Mouse (Mus musculus): ENCODE data around the gene Elf2. TPM values are rescaled to one million over a fixed set of nuclear protein-coding genes. Genes with fewer than 3 reads are reported as not detected.
"Not testable (repeated sequence)": the region's sequence is repeated elsewhere in the genome, so short reads cannot be mapped to it uniquely, and the experiment has no call there.

Elf2 gene
- total RNA-seq, 4 experiments from 2014 or later, result 40.6 to 52.9 (median 50.9) TPM

DNA sequence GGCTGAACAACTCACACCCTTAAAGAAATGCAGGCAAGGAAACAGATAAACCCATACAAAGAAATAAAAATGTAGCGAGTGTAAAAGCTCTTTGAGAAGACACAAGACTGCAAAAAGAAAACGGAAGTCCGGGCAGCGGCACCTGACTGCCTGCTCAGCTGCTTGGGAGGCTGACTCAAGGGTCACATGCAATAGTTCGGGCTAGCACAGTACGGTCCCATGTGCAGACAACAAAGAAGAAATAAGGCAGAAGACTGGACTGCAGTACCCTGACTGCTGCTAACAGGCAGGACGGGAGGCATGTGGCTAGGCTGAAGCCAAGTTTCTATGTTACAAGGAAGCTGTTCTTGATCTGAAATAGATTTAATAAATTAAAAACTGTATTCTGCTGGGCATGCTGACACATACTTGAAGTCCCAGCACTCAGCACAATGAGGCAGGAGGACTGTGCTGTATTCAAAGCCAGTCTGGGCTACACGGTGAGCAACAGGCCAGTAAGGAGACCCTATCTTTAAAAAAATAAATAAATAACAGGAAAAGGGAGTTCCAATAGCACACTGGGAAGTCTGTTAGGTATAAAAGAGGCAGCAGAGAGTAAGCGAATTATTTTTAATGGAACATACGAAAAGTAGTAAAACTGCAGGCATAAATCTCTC, 7.1 kb downstream of the Elf2 start:
- peak; percentile 53 for DNase-seq (ENCODE audit: low spot score)

DNA sequence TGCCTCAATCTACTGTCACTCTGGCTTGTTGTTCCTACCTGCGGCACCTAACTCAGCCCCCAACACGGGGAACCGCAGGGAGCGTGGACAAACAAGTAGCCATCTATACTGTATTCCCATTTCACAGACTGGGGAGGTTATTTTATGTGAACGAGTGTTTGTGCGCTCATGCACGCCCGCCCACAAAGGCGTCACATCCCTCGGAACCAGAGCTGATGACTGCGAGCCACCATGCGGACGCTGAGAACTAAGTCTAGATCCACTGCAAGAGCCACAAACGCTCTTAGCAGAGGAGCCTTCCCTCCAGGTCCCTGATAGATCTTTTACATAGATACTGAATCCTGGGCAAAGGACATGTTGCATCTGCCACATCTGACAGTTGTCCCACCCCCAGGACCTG, 10.4 kb downstream of the Elf2 start:
- no peak for DNase-seq (ENCODE audit: low spot score)

DNA sequence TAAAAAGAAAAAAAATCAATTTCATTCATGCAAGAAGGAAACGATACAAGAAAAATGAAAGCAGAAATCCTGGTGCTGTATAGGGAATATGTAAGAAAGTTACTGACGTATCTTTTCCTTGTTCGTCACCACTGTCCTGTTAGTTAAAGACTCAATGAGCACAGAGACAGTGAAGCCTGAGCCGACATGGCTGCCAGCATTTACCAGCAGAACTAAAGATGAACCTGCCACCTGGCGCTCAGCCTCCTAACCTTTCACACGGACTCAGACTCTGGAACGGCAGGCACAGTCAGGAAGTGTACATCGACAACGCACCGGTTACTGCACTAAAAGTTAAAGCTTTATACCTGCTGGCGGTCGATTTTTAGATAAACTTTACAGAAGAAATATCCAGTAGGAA, 11.9 kb downstream of the Elf2 start:
- no peak for DNase-seq (ENCODE audit: low spot score)

DNA sequence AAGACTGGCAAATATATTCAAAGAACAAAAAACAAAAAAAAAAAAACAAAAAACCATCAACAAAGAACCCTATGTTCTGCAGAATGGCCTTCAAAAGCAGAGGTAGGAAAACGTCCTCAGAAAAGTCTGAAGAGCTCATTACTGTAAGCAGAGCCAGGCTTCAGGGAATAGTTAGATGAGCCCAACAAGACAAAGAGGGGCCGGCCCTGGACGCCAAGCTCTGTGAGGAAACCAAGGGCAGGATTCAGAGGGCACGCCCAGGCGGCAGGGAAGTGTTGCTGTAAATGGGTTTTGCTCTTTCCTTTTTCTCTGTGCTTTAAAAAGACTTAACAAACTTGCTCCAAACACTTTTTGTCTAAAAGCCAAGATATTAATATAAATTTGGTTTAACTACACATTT, 12.6 kb downstream of the Elf2 start:
- DNase-seq (ENCODE audit: low spot score), result no peak

DNA sequence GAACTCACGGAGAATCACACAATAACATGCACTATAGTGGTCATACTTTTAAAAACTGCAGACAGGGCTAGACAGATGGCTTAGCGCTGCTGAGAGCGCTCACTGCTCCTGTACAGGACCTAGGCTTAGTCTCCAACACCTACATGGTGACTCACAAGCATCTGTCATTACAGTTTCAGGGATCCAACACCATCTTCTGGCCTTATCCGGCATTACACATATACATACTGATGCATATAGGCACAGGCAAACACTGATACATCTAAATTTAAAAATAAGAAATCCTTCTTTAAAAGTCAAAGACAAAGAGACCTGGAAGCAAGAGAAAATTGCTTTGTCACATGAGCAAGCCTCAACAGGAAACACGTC, 13.1 kb downstream of the Elf2 start:
- no peak for DNase-seq (ENCODE audit: low spot score)

DNA sequence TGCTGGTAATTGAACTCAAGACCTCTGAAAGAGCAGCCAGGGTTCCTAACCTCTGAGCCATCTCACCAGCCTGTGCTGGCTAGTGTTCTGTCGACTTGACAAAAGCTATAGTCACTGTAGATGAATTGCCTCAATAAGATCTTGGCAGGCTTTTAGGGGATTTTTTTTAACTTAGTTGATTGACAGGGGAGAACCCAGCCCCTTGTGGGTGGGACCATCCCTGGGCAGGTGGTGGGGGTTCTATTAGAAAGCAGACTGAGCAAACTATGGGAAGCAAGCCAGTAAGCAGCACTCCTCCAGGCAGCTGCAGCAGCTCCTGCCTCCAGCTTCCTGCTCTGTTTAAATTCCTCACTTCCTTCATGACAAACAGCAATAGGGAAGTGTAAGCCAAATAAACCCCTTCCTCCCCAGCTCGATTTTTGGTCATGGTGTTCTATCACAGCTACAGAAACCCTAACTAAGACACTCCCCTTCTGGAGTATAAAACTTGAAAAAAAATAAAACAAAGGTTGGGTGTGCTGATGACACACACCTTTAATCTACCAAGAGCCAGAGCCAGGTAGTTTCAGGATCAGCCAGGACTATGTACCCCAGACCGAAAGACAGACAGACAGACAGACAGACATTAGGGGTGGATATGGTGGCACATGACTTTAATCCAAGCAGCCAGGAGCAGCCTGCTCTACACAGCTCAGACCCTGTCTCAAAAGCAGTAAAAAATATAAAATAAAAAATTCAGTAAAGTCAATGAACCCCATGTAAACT, 13.6 kb downstream of the Elf2 start:
- DNase-seq (ENCODE audit: low spot score), result peak; percentile 70

DNA sequence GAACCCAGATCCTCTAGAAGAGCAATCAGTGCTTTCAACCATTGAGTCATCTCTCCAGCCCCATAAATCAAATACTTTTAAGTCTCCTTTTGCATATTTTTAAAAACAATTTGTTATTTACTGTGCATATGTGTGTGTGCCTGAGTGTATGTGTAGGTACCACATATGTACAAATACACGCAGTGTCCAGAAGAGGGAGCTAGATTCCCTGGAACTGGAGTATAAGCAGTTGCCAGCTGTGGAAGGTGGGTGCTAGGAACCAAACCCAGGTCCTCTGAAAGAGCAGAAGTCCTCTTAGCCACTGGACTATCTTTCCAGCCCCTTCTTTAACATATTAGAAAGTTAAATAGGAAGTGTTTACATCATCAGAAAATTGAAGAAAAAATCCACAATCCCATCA, 15.0 kb downstream of the Elf2 start:
- no peak for DNase-seq (ENCODE audit: low spot score)

DNA sequence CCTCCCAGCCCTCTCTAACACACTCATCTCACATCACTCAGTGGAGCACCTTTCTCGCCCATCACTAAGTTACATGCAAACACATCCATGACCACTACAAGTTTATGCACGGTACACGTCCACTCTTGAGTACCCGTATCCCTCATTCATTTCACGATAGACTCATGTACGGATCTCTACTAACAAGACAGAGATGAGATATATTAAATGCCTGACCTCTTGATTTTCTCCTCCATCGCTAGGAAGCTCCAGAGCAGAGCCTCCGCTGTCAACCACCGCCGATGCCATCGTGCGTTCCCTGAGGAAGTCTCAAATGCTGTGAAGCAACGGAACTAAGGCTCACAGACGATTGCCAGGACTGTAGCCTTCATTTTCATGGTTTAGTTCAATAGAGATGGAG, 17.5 kb downstream of the Elf2 start:
- no peak for DNase-seq (ENCODE audit: low spot score)

DNA sequence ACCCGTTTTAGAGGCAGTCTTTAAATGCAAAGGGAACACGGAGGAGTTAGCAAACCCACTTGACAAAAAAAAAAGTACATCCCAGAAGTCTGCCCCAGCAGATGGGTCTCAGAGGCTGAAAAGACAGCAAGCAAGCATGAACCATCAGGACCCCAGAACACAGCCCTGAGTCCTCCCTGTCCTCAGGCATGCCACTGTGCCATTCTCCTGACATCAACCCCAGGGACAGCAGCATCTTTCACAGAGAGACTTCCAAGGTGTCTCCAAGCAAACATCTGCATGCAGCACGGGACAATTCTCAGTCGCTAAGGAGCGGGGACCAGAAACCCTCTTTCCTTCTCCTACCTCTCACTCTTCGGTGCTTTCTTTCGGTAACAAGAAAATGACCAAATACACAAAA, 18.1 kb downstream of the Elf2 start:
- DNase-seq (ENCODE audit: low spot score), result no peak

DNA sequence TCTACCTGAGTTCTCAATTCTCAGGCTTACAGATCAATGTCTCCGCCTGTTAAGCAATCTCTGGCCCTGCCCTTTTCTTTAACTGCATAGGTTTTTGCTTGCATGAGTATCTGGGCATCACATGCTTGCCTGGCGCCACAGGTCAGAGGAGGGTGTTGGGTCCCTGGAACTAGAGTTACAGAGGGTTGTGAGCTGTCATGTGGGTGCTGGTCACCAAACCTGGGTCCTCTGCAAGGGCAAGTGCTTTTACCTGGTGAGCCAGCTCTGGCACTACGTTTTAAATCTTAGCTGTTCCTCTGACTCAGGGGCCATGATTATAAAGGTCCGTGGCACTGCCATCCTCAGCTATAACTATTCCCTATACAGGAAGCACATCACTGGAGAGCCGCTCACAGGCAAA, 19.3 kb downstream of the Elf2 start:
- DNase-seq (ENCODE audit: low spot score), result no peak

DNA sequence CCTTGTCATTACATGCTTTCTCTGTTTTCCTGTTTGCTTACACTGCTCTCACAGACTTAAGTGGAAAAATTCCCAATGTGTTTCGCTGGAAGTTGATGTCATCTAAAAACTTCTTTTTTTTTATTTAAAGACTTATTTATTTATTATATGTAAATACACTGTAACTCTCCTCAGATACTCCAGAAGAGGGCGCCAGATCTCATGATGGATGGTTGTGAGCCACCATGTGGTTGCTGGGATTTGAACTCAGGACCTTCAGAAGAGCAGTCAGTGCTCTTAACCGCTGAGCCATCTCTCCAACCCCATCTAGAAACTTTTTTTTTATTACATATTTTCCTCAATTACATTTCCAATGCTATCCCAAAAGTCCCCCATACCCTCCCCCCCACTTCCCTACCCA, 22.4 kb downstream of the Elf2 start:
- not testable (repeated sequence) for DNase-seq (ENCODE audit: low spot score)

DNA sequence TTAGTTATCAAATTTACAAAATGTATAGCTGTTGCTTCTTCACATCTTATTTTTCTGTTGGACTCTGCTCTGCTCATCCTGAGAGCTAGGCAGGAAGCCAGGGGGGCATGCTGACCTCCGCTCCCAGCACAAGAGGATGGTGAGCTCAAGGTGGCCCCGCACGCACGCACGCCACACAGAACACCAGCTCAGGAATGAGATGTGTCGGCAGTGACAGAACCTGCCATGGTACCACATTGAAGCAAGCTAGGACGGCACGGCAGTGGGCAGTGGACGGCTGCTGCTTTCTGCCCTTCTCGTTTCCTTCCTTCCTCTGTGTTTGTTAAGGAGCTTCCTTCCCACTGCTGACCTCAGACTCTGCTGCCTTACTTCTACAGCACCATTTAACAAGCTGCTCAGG, 23.6 kb downstream of the Elf2 start:
- DNase-seq (ENCODE audit: low spot score), result no peak

DNA sequence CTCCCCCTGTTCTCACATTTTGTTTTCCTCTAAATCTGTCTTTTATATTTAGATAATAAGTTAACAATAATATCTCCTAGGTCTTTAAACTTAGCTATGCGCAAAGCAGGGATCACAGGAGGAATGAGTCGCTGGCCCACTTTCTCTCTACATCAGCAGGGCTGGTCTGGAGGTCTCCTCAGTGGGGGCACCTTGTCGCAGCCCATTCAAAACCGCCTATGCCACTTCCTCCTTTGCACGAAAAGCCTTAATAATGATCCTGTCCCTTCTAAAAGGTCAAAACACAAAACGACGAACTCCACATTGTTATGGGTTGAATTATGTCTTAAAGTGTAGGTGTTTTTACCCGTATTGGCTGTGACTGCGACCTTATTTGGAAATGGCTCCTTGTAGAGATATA, 28.8 kb downstream of the Elf2 start:
- DNase-seq (ENCODE audit: low spot score), result no peak

DNA sequence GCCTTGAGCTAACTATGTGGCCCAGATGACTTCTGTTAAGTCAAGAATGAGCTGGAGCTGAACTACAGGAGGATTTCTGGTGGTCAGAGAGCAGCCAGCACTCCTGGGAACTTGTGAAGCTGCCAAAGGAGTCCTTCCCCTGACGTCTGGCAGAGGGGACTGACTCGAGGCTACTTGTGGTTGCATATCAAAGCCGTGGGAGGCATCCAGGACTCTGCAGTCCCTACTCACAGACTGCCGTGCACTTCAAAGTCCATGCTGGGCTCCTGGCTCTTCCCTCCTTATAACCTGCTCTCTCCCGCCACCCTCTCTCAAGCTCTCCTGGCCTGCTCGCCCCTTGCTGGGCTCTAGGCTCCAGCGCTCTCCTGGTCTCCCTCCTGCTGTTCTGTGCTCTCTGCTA, 30.4 kb downstream of the Elf2 start:
- DNase-seq (ENCODE audit: low spot score), result no peak

DNA sequence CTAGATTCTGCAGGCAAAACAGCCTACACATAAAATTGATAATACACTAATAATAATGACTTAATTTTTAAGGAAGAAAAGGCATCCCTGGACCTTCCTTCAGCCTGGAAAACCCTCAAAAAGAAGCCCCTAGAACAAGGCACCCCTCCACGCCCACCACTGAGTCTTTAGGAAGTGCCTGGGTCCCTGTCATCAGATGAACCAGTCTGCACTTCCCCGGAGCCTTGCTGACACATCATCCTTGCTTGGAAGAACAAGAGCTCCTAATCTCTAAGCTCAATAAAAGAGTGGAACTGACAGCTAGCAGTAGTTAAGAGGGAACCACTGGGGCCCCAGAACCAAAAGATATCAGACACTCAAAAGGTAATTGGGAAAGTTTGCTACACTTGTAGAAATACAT, 33.8 kb downstream of the Elf2 start:
- no peak for DNase-seq (ENCODE audit: low spot score)

DNA sequence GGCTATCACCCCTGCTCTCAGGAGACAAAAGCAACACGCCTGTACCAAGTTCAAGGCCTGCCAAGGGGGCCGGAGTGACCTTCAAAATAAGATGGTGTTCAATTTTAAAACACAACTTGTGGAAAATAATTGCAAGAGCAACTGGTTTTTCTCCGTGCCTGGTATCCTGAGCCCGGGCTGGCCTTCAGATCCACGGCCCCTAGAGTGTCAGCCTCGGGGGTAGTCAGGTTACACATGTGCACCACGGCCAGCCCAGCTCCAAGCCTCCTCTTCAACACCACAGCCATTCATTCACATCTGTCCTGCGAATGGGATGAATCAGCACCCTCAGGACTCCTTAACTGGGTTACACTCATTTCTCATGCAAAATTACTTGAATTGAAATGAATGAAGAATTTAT, 34.5 kb downstream of the Elf2 start:
- no peak for DNase-seq (ENCODE audit: low spot score)

DNA sequence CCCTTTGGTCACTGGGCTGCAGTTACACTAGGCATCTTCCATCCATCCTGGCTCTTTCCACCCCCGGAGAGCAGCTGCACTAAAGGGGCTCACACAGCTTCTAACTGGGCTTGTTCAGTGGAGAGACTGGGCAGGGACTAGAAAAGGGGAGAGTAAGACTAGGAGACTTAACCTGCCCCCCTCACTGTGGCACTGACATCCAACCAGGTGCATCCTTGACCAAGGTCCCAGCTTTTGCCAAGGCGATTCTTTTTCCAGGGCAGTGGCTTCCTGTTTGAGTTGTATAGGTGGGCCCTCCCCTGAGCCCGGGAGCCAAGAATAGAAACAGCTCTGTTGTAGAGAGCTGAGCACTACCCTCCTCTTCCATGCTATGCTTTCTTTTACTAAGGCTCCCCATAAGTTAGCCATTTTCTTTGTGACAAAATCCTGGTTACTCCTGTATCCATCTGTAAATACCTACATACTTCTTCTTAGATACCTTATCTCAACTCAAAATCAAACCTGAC, 37.4 kb downstream of the Elf2 start:
- no peak for DNase-seq (ENCODE audit: low spot score)

DNA sequence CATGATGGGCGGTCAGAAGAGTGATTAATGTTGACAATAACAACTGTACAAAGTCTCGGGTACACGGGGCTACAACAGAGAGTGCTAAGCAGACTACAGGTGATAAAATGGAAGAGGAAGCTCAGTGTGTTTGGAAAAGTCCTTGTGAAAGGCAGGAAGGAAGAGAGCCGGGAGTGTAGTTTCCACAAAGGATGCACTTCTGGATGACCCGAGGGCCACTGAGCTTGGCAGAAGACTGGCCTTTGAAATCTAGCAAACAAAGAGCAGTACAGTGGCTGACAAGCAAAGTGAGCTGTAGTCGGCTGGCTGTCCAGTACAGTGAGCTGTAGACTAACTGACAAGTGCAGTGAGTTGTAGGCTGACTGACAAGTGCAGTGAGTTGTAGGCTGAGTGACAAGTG, 38.9 kb downstream of the Elf2 start:
- peak; percentile 54 for DNase-seq (ENCODE audit: low spot score)

DNA sequence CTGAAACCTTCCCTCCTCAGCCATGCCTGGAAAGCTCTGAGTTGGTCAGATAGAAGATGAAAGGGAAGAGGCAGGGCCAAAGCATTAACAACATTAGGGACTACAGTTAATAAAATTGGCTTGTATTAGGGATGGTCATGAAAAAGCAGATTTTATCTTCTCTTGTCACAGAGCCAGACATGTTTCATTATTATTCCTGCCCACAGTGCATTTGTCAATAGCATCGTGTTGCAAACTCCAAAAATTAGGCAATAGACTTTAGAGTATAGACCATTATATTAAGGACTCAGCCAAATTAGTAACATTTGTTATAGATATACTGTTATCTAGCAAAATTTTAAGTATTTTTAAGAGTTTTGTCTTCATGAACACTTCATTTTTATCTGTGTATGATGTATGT, 43.7 kb downstream of the Elf2 start:
- DNase-seq (ENCODE audit: low spot score), result no peak

DNA sequence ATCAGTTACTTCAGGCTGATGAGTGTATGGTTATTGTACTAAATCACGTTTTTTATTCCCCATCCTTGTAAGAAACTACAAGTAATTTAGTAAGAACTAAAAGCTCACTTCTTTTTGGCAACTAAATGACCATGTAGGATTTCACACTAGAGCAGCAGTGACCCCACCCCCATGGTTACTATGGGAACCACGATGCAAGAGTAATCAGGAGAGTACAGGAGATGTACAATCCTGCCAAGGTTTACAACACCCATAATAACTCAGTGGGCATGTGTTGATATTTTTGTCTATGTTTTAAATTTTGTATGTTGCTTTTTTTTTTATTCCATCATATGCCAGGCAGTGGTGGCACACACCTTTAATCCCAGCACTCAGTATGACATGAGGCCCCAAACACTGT, 45.2 kb downstream of the Elf2 start:
- DNase-seq (ENCODE audit: low spot score), result no peak

DNA sequence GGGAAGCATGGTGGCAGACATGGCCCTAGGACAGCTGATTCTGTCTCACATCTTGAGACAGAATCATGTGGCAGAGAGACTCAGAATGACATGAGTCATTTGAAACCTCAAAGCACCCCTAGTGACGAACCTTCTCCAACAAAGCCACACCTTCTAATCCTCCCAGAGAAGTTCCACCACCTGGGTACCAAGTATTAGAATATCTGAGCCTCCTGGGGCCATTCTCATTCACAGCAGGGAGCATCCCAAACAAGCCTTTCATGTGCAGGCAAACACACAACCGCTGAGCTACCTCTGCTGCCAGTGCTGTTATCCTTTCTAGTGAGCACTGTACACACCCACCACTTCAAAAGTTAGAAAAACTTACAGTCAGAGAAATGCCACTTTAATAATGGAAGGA, 46.2 kb downstream of the Elf2 start:
- no peak for DNase-seq (ENCODE audit: low spot score)

DNA sequence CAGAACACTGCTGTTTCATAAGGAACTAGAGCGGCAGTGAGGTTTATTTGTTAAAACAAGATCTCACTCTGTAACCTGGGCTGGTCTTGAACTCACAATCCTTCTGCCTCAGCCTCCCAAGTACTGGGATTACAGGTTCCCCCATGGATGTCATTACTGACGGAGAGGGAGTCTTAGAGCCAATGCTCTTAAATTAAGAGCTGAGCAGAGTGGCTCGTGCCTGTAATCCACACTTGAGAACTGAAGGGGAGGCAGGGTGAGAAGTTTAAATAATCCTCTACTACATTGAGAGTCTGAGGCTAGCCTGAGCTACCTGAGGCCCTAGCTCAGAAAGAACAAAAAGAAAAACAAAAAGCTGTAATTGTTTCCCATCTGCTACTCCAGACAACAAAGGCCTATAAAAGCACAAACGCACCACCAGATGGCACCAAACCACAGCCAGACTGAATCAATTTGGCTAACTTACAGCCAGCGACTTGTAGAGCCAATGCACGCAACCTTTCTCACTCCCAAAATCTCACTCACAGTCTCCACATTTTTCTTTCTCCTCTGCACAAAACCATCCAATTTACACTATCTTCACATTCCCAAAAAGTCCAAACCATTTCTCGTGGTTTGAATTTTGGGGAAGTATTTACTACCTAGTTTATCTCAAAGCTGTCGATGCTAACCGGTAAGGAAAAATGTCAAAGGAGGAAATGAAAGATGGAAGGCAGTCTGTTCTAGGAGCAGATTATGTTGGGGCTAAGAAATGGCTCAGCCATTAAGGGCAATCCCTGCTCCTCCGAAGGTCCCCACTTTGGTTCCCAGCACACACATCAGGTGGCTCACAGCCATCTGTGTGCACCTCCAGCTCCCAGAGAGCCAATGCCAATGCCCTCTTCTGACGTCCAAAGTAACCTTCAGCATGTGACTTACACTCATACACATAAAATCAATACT, 51.3 kb downstream of the Elf2 start:
- DNase-seq (ENCODE audit: low spot score), result peak; percentile 85
